Mouse (Mus musculus): ENCODE data around the gene Rcor1. TPM values are rescaled to one million over a fixed set of nuclear protein-coding genes. Genes with fewer than 3 reads are reported as not detected.

The Rcor1 gene
- polyA plus RNA-seq, 1 experiment from 2014 or later: 3.6 TPM

- H3K9me3 ChIP-seq (ENCODE audit: low read length): no peaks in the 10 kb centered on the region
- no peak overlapping the region for H3K4me3 ChIP-seq (ENCODE audit: low read depth, low read length)
- H3K4me2 ChIP-seq (ENCODE audit: low read depth, low read length): no peak overlapping the region
- H3K9ac ChIP-seq (replicated peaks): no peak overlapping the region
- TF ChIP-seq CTCF (IDR thresholded peaks at IDR 0.05; ENCODE audit: low read depth) (no peak), EP300 (IDR thresholded peaks at IDR 0.05; ENCODE audit: low read depth) (no peak)
- DNase-seq (no peak), ATAC-seq (no peak)
- no peak overlapping the region for H3K27ac ChIP-seq (ENCODE audit: low read depth)
- peaks cover 25% of the 10 kb centered on the region for H3K36me3 ChIP-seq (replicated peaks; ENCODE audit: insufficient read depth, low read length)
- no peaks in the 10 kb centered on the region for H3K27me3 ChIP-seq (ENCODE audit: insufficient read depth, low read length)
- H3K4me1 ChIP-seq (ENCODE audit: insufficient read depth): peaks cover 3% of the 10 kb centered on the region; the same call in 1 of the 2 replicates
- WGBS (ENCODE audit: insufficient replicate concordance): 89% methylated on average over 8 of the region's 8 CpGs
Observed at GRCm38 (mm10) chr12:111097036-111097435, 57.9 kb downstream of the Rcor1 start.

GRCm38 (mm10) chr12:111111176-111111575, 72.0 kb downstream of the Rcor1 start:
- Histone ChIP-seq H3K9ac (replicated peaks) (no peak overlapping the region), H3K9me3 (ENCODE audit: low read length) (no peaks in the 10 kb centered on the region), H3K36me3 (replicated peaks; ENCODE audit: insufficient read depth, low read length) (peaks cover 71% of the 10 kb centered on the region), H3K27ac (ENCODE audit: low read depth) (no peak overlapping the region), H3K4me1 (ENCODE audit: insufficient read depth) (no peaks in the 10 kb centered on the region), H3K4me2 (ENCODE audit: low read depth, low read length) (no peak overlapping the region), H3K4me3 (ENCODE audit: low read depth, low read length) (no peak overlapping the region), H3K27me3 (ENCODE audit: insufficient read depth, low read length) (no peaks in the 10 kb centered on the region)
- DNase-seq (no peak), ATAC-seq (no peak)
- no peak for TF ChIP-seq EP300 (IDR thresholded peaks at IDR 0.05; ENCODE audit: low read depth)
- 96% methylated on average over 8 of the region's 8 CpGs for WGBS (ENCODE audit: insufficient replicate concordance)

GRCm38 (mm10) chr12:111114593-111114992, 75.4 kb downstream of the Rcor1 start:
- ATAC-seq (peak; percentile 87), DNase-seq (peak; percentile 31)
- no peak overlapping the region for H3K4me3 ChIP-seq (ENCODE audit: low read depth, low read length)
- H3K27me3 ChIP-seq (ENCODE audit: insufficient read depth, low read length): no peaks in the 10 kb centered on the region
- no peak overlapping the region for H3K9ac ChIP-seq (replicated peaks)
- no peak overlapping the region for H3K27ac ChIP-seq (ENCODE audit: low read depth)
- WGBS (ENCODE audit: insufficient replicate concordance): 79% methylated on average over 5 of the region's 5 CpGs
- H3K36me3 ChIP-seq (replicated peaks; ENCODE audit: insufficient read depth, low read length): peaks cover 58% of the 10 kb centered on the region
- H3K9me3 ChIP-seq (ENCODE audit: low read length): no peaks in the 10 kb centered on the region
- H3K4me2 ChIP-seq (ENCODE audit: low read depth, low read length): no peak overlapping the region
- TF ChIP-seq EP300 (IDR thresholded peaks at IDR 0.05; ENCODE audit: low read depth) (no peak), CTCF (IDR thresholded peaks at IDR 0.05; ENCODE audit: low read depth) (no peak)
- no peaks in the 10 kb centered on the region for H3K4me1 ChIP-seq (ENCODE audit: insufficient read depth)

- Histone ChIP-seq H3K9me3 (ENCODE audit: low read length) (no peaks in the 10 kb centered on the region), H3K9ac (replicated peaks) (no peak overlapping the region), H3K27ac (ENCODE audit: low read depth) (no peak overlapping the region), H3K36me3 (replicated peaks; ENCODE audit: insufficient read depth, low read length) (peaks cover 20% of the 10 kb centered on the region), H3K4me2 (ENCODE audit: low read depth, low read length) (no peak overlapping the region), H3K4me1 (ENCODE audit: insufficient read depth) (no peaks in the 10 kb centered on the region), H3K4me3 (ENCODE audit: low read depth, low read length) (no peak overlapping the region), H3K27me3 (ENCODE audit: insufficient read depth, low read length) (no peaks in the 10 kb centered on the region)
- TF ChIP-seq CTCF (IDR thresholded peaks at IDR 0.05; ENCODE audit: low read depth): no peak
- no peak for TF ChIP-seq EP300 (IDR thresholded peaks at IDR 0.05; ENCODE audit: low read depth)
- DNase-seq: no peak
- WGBS (ENCODE audit: insufficient replicate concordance): 88% methylated on average over 5 of the region's 5 CpGs
- no peak for ATAC-seq
Observed at GRCm38 (mm10) chr12:111119506-111120085, 80.4 kb downstream of the Rcor1 start.

GRCm38 (mm10) chr12:111120976-111121645, 82.0 kb downstream of the Rcor1 start:
- Histone ChIP-seq H3K4me3 (ENCODE audit: low read depth, low read length) (no peak overlapping the region), H3K4me1 (ENCODE audit: insufficient read depth) (no peaks in the 10 kb centered on the region), H3K4me2 (ENCODE audit: low read depth, low read length) (no peak overlapping the region), H3K27me3 (ENCODE audit: insufficient read depth, low read length) (no peaks in the 10 kb centered on the region), H3K9ac (replicated peaks) (no peak overlapping the region), H3K36me3 (replicated peaks; ENCODE audit: insufficient read depth, low read length) (peaks cover 16% of the 10 kb centered on the region), H3K27ac (ENCODE audit: low read depth) (no peak overlapping the region), H3K9me3 (ENCODE audit: low read length) (no peaks in the 10 kb centered on the region)
- no peak for ATAC-seq
- no peak for DNase-seq
- 86% methylated on average over 9 of the region's 9 CpGs for WGBS (ENCODE audit: insufficient replicate concordance)
- no peak for TF ChIP-seq CTCF (IDR thresholded peaks at IDR 0.05; ENCODE audit: low read depth)
- TF ChIP-seq EP300 (IDR thresholded peaks at IDR 0.05; ENCODE audit: low read depth): no peak

GRCm38 (mm10) chr12:111122332-111122852, 83.2 kb downstream of the Rcor1 start:
- ATAC-seq (no peak), DNase-seq (peak; percentile 38)
- Histone ChIP-seq H3K27me3 (ENCODE audit: insufficient read depth, low read length) (no peaks in the 10 kb centered on the region), H3K9ac (replicated peaks) (no peak overlapping the region), H3K4me3 (ENCODE audit: low read depth, low read length) (no peak overlapping the region), H3K36me3 (replicated peaks; ENCODE audit: insufficient read depth, low read length) (peaks cover 4% of the 10 kb centered on the region; the same call in 1 of the 2 replicates), H3K9me3 (ENCODE audit: low read length) (no peaks in the 10 kb centered on the region), H3K27ac (ENCODE audit: low read depth) (no peak overlapping the region), H3K4me1 (ENCODE audit: insufficient read depth) (no peaks in the 10 kb centered on the region), H3K4me2 (ENCODE audit: low read depth, low read length) (no peak overlapping the region)
- no peak for TF ChIP-seq EP300 (IDR thresholded peaks at IDR 0.05; ENCODE audit: low read depth)
- TF ChIP-seq CTCF (IDR thresholded peaks at IDR 0.05; ENCODE audit: low read depth): peak; percentile 78

Measured in liver, postnatal 0 days (tissue).